Mouse (Mus musculus) heart, adult 18-20 months (tissue): Measurements from ENCODE around the gene Sart1. TPM values are rescaled to one million over a fixed set of nuclear protein-coding genes. Genes with fewer than 3 reads are reported as not detected.

Experiments
- DNase-seq, 2 experiments: peaks; one replicate each; pipeline ENCODE4 v3.0.0; 2021 to 2022; ENCODE audit warnings: mixed read lengths in 1 of 2
- long read RNA-seq, 2 experiments: library from polyadenylated mRNA; stranded (forward); transcript quantifications; one replicate each; pipeline ENCODE4 v2.0.0; 2021
- total RNA-seq, 2 experiments: library from RNA; stranded (reverse); gene quantifications; 2 replicates each; pipeline ENCODE4 v1.2.3; 2021

Sart1 gene
- 10 to 100 TPM; 47.8 to 48.1 TPM for total RNA-seq
- long read RNA-seq, experiment 1, full-length matches to known transcripts = 40 of 53 reads
- long read RNA-seq, experiment 1, partial matches to known transcripts = 9 of 53 reads
- long read RNA-seq, experiment 1, other reads (novel, unspliced or antisense) = 4 of 53 reads
- long read RNA-seq, experiment 2, full-length matches to known transcripts = 28 of 36 reads
- long read RNA-seq, experiment 2, partial matches to known transcripts = 8 of 36 reads
- long read RNA-seq, experiment 2, other reads (novel, unspliced or antisense) = 0 of 36 reads

GRCm38 (mm10) chr19:5388588-5389242 is at the start of gene Sart1:
TSS of gene Sart1 (minus strand) at chr19:5388703.
- peak; percentile 94 to 98 for DNase-seq

DNA sequence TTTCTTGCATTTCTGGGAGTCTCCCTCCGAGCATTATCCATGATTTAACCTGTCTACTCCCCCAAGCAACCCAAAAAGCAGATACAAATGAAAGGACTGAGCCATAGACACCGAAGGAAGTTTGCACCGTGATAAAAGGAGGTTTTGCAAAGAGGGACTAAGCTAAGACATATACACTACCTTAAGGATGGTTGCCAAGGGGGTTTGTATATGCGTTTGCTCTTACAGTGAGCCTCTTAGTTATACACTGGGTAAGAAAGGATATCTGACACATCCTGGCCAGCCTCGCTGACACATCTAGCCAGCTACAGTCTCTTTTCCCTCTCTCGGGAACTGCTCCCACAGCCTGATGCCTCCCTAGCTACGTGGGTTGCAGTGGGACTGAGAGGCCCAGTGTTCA is 45.4 kb upstream of the Sart1 start:
- no peak for DNase-seq

GRCm38 (mm10) chr19:5432992-5433852 is 44.7 kb upstream of the Sart1 start:
- peak; percentile 74 for DNase-seq

- DNase-seq = peak; percentile 57 to 70
These were observed 43.5 kb upstream of the Sart1 start for GRCm38 (mm10) chr19:5431911-5432464.

- no peak for DNase-seq
These were observed 41.9 kb upstream of the Sart1 start for GRCm38 (mm10) chr19:5430408-5430807.

DNA sequence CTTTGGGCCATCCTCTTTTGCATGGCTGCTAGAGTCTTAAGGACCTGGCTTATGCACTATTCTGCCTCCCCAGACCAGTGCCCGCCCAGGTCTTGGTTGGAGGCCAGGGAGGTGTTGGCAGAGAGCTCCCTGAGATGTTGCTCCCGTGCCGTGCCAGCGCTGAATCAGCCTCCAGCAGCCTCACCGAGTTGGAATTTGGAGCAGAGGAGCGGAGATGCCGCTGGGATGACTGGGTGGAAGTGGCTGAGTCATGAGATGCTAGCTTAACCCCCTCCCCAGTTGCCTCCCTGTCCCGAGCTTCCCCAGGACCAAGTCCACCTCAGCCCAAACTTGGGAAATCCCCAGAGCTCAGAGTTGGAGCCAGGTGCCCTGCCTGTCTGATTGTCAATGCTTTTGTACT is 41.3 kb upstream of the Sart1 start:
- DNase-seq = peak in 1 of 2 experiments; percentile 70

GRCm38 (mm10) chr19:5429219-5429618 is 40.7 kb upstream of the Sart1 start:
- DNase-seq = no peak

DNA sequence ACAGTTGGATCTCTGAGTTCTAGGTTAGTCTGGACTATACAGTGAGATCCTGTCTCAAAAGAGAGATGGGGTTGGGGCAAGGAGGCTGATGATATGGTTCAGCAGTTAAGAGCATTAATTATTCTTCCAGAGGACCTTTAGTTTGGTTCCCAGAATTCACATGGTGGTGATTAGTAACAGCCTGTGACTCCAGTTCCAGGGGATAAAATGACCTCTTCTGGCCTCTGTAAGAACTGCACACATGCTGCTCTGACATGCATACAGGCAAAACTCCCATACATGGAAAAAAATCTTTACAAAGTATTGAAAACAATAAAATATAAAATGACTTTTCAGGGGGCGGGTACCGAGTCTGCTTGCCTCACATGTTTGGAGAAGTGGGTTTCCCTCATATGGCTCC is 39.6 kb upstream of the Sart1 start:
- DNase-seq = peak in 1 of 2 experiments; percentile 52

DNA sequence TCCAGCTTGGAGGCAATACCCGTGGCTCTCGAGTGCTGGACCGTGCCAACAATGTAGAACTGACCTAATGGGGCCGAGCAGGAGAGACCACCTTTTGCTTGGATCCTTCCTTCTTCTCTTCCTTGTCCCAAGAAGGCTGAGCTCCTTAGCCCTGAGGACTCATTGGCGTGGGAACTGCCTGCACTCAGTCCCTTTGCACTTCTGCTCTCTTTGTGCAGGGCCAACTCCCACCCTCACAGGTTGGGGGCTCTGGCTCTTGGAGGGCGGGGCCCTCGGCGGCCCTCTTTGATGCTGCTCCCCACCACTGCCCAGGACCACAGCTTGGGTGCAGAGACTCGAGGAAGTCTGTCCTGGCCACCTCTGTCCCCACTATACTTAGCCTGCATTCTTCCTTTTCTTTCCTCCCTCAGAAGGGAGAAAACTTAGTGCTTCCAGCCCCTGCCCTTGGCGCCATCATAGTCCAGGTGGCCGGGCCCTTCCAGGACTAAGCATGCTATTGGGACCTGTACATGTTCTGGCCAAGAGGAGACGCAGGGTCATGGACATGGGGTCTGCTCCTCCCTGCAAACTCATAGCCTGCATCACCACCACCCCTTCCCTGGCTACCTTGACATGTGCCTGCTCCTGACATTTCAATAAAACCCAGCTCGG is 38.3 kb upstream of the Sart1 start:
- no peak for DNase-seq

DNA sequence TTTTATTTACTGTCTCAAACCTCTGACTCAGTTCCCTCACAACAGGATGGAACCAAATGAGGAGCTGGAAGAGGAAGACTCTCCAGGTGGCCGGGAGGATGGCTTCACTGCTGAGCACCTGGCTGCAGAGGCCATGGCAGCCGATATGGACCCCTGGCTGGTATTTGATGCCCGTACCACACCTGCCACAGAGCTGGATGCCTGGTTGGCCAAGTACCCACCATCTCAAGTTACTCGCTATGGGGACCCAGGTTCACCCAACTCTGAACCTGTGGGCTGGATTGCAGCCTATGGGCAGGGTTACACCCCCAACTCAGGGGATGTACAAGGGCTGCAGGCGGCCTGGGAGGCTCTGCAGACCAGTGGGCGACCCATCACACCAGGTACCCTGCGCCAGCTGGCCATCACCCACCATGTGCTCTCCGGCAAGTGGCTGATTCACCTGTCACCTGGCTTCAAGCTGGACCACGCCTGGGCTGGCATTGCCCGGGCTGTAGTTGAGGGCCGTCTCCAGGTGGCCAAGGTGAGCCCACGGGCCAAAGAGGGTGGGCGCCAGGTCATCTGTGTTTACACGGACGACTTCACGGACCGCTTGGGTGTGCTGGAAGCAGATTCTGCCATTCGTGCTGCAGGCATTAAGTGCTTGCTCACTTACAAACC is 37.5 kb upstream of the Sart1 start:
- DNase-seq = no peak

DNA sequence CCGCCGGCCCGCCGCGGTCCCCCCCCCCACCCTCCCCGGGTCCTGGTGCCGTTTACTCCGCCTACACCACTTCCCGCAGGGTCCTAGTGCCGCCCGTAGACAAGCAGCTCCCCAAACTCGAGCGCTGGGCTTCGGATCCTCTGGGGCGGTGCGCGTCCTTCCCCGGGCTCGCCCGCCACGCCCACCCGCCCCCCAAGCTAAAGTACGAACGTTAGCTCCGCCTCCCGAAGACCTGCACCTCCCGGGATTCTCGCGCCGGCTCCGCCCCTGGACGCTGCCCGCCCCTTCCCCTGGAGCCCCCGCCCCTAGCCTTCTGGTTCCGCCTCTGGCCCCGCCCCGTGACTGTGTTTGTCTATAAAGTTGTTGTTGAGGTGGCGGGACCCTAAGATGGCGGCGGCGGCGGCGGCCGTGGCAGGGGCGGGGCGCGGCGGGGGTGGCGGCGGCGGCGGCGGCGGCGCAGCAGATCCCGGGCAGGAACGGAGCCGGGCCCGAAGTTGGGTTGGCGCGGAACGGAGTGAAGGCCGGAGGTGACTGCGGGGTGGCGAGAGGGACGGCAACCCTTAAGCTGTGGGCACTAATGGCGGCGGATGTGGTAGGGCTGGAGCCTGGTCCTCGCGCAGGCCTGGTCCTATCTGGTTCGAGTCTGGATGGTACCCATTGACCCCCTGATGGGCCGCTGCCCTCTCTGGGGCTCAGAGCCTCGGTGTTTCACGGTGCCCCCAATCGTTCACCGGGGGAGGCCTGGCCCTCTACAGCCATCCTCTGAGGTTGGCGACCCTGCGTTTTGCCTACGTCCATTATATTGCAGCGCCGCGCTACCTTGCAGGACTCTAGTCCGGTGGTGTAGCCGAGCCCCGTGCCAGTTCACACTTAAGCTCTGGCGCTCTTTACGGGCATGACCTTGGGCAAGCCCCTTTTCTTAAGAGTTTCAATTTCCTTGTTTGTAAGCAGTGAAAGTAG is 36.6 kb upstream of the Sart1 start, which contains the start of the genes Drap1 and AI837181:
Drap1 (minus strand) TSS at position 198 of the 960 bp plus-strand sequence.
AI837181 (plus strand) TSS at position 363 of the 960 bp plus-strand sequence.
- DNase-seq = peak; percentile 96 to 97

GRCm38 (mm10) chr19:5424092-5424781 is 35.7 kb upstream of the Sart1 start:
- DNase-seq = peak; percentile 67 to 85

DNA sequence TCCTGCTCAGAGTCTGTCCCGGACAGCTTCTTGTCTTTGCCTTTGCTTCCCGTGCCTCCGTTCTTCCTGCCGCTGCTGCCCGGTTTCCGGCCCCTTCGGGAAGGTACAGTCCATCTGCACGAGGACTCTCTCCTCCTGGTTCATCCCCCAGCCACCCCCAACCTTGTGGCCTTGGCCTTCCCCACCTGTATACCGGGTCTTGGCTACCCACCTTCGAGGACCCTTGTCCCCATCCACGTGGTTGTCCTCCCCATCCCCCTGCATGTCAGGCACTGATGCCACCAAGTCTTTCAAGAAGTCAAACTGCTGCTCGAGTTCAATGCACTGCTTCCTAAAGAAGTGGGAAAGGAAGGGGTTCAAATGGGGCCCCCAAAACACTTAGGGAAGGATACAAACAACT is 35.1 kb upstream of the Sart1 start:
- DNase-seq = peak in 1 of 2 experiments; percentile 36

GRCm38 (mm10) chr19:5422895-5423443 is 34.5 kb upstream of the Sart1 start:
- no peak for DNase-seq

GRCm38 (mm10) chr19:5422267-5422666 is 33.8 kb upstream of the Sart1 start:
- DNase-seq = no peak

GRCm38 (mm10) chr19:5421784-5422183 is 33.3 kb upstream of the Sart1 start:
- DNase-seq = no peak

DNA sequence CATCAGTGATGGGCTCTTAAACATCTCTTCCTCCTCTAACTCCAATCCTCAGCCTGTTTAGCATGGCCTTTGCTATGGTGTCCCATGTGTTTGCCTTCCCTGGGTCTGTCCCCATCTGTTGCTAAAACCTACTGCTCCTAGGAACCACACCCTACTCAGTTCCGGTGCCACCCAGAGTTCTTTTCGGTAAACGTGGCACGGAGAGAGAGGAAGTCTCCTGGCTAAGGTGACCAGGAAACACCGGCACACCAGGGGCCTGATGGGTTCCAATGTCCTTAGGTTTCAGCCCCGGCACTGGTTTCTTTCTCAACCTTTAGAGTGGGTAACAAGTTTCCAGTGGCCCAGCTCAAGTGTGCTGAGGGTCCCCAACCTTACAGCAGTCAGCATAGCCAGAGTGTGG is 32.1 kb upstream of the Sart1 start:
- DNase-seq = no peak

- no peak for DNase-seq
These were observed 31.1 kb upstream of the Sart1 start for GRCm38 (mm10) chr19:5419630-5420029.
